Mouse (Mus musculus) CH12.LX (cell line): Measurements from ENCODE around the gene Gucy1b2. TPM values are rescaled to one million over a fixed set of nuclear protein-coding genes. Genes with fewer than 3 reads are reported as not detected.

Source experiments
- DNase-seq: peaks from one replicate; pipeline ENCODE4 v3.0.0-alpha.2; 2013; ENCODE audit errors: extremely low read depth
- H3K27ac ChIP-seq: 2 replicates; pipeline ENCODE4 v1.5.1; 2012; ENCODE audit warnings: low read depth, mild to moderate bottlenecking, control low read depth, moderate library complexity; ENCODE audit not compliant: insufficient read depth
- H3K27me3 ChIP-seq: replicated peaks from 2 replicates; pipeline ENCODE3; 2012; ENCODE audit warnings: inconsistent platforms
- H3K36me3 ChIP-seq, 2 experiments: replicated peaks in 1 of 2; 2 replicates each; pipeline versions ENCODE3 to v1.6.1; 2012; ENCODE audit warnings: inconsistent platforms in 1 of 2, low read length in 1 of 2, mild to moderate bottlenecking in 1 of 2, mixed read lengths in 1 of 2, moderate library complexity in 1 of 2; ENCODE audit not compliant: control insufficient read depth in 1 of 2, insufficient read depth in 1 of 2
- H3K4me1 ChIP-seq, 2 experiments: 2 replicates each; pipeline ENCODE4 v1.6.1; 2012; ENCODE audit warnings: inconsistent platforms in 1 of 2, moderate library complexity in 1 of 2; ENCODE audit not compliant: insufficient read depth in 2 of 2, control insufficient read depth in 1 of 2
- H3K4me2 ChIP-seq: 2 replicates; pipeline ENCODE4 v1.6.1; 2012; ENCODE audit warnings: low read depth, mild to moderate bottlenecking, control low read depth; ENCODE audit not compliant: poor library complexity, insufficient read depth, severe bottlenecking
- H3K4me3 ChIP-seq, 3 experiments: fragments of 150-350 bp in 1 of 3; sonication (generic) in 1 of 3; replicated peaks in 1 of 3; 2 replicates each; pipeline versions ENCODE3 to v1.5.1; 2011 to 2012; ENCODE audit warnings: low read depth in 2 of 3, low read length in 2 of 3, mild to moderate bottlenecking in 2 of 3, moderate library complexity in 2 of 3, control low read depth in 1 of 3, improper control_type of control experiment in 1 of 3, inconsistent platforms in 1 of 3, mixed read lengths in 1 of 3; ENCODE audit not compliant: poor library complexity in 1 of 3
- H3K79me2 ChIP-seq: replicated peaks from 2 replicates; pipeline ENCODE4 v1.6.1; 2012; ENCODE audit warnings: mild to moderate bottlenecking, moderate library complexity; ENCODE audit not compliant: control insufficient read depth, poor library complexity, insufficient read depth, severe bottlenecking; ENCODE audit errors: extremely low read depth
- H3K9ac ChIP-seq: 2 replicates; pipeline ENCODE4 v1.6.1; 2012; ENCODE audit warnings: low read depth, mild to moderate bottlenecking, control low read depth, moderate library complexity; ENCODE audit not compliant: insufficient read depth
- H3K9me3 ChIP-seq: replicated peaks from 2 replicates; pipeline ENCODE3; 2012; ENCODE audit warnings: low read length, inconsistent platforms, mixed read lengths
- CHD2 ChIP-seq: IDR thresholded peaks from 2 replicates; pipeline ENCODE4 v1.6.1; 2011; ENCODE audit warnings: low read length, improper control_type of control experiment
- E2F4 ChIP-seq: IDR thresholded peaks from 2 replicates; pipeline ENCODE4 v1.6.1; 2011; ENCODE audit warnings: low read depth, low read length, improper control_type of control experiment; ENCODE audit not compliant: insufficient replicate concordance
- ELF1 ChIP-seq: IDR thresholded peaks from 2 replicates; pipeline ENCODE4 v1.6.1; 2014; ENCODE audit warnings: low read depth, mild to moderate bottlenecking, inconsistent platforms, low read length, improper control_type of control experiment
- EP300 ChIP-seq: IDR thresholded peaks from 2 replicates; pipeline ENCODE4 v1.6.1; 2011; ENCODE audit warnings: low read length, improper control_type of control experiment
- ETS1 ChIP-seq: conservative IDR thresholded peaks from 2 replicates; pipeline ENCODE4 v1.6.1; 2012; ENCODE audit warnings: low read depth, mild to moderate bottlenecking, inconsistent platforms, low read length, improper control_type of control experiment, moderate library complexity
- GABPA ChIP-seq: IDR thresholded peaks from 2 replicates; pipeline ENCODE4 v1.6.1; 2012; ENCODE audit warnings: low read depth, low read length, improper control_type of control experiment, inconsistent platforms; ENCODE audit not compliant: insufficient replicate concordance
- HCFC1 ChIP-seq: IDR thresholded peaks from 2 replicates; pipeline ENCODE4 v1.6.1; 2012; ENCODE audit warnings: low read depth, mild to moderate bottlenecking, inconsistent platforms, low read length, improper control_type of control experiment
- JUN ChIP-seq: IDR thresholded peaks from 2 replicates; pipeline ENCODE4 v1.6.1; 2011; ENCODE audit warnings: low read depth, mild to moderate bottlenecking, low read length, improper control_type of control experiment, moderate library complexity; ENCODE audit not compliant: insufficient read depth
- JUND ChIP-seq: conservative IDR thresholded peaks from 2 replicates; pipeline ENCODE4 v1.6.1; 2011; ENCODE audit warnings: low read depth, low read length, improper control_type of control experiment
- KAT2A ChIP-seq: IDR thresholded peaks from 2 replicates; pipeline ENCODE4 v1.6.1; 2012; ENCODE audit warnings: low read length, improper control_type of control experiment, inconsistent platforms; ENCODE audit not compliant: insufficient replicate concordance
- MAX ChIP-seq: IDR thresholded peaks from 2 replicates; pipeline ENCODE4 v1.6.1; 2011; ENCODE audit warnings: low read length, improper control_type of control experiment
- MEF2A ChIP-seq: IDR thresholded peaks from 2 replicates; pipeline ENCODE4 v1.6.1; 2014; ENCODE audit warnings: low read depth, mild to moderate bottlenecking, inconsistent platforms, low read length, improper control_type of control experiment, borderline replicate concordance
- MXI1 ChIP-seq: IDR thresholded peaks from 2 replicates; pipeline ENCODE4 v1.6.1; 2011; ENCODE audit warnings: mild to moderate bottlenecking, low read depth, low read length, improper control_type of control experiment
- MYC ChIP-seq: IDR thresholded peaks from 2 replicates; pipeline ENCODE4 v1.6.1; 2011; ENCODE audit warnings: low read depth, mild to moderate bottlenecking, improper control_type of control experiment, low read length
- NELFE ChIP-seq: IDR thresholded peaks from 2 replicates; pipeline ENCODE4 v1.6.1; 2011; ENCODE audit warnings: low read depth, low read length, improper control_type of control experiment
- NRF1 ChIP-seq: IDR thresholded peaks from 2 replicates; pipeline ENCODE4 v1.6.1; 2014; ENCODE audit warnings: low read depth, mild to moderate bottlenecking, inconsistent platforms, low read length, improper control_type of control experiment, moderate library complexity
- PAX5 ChIP-seq: IDR thresholded peaks from 2 replicates; pipeline ENCODE4 v1.6.1; 2012; ENCODE audit warnings: low read length, inconsistent platforms, mixed read lengths
- POLR2A ChIP-seq: IDR thresholded peaks from 2 replicates; pipeline ENCODE4 v1.6.1; 2011; ENCODE audit warnings: low read depth, mild to moderate bottlenecking, improper control_type of control experiment, low read length
- POLR2AphosphoS2 ChIP-seq: IDR thresholded peaks from 2 replicates; pipeline ENCODE4 v1.6.1; 2011; ENCODE audit warnings: low read depth, low read length, improper control_type of control experiment
- RCOR1 ChIP-seq: conservative IDR thresholded peaks from 2 replicates; pipeline ENCODE4 v1.6.1; 2012; ENCODE audit warnings: low read depth, mild to moderate bottlenecking, inconsistent platforms, low read length, improper control_type of control experiment
- SIN3A ChIP-seq: IDR thresholded peaks from 2 replicates; pipeline ENCODE4 v1.6.1; 2012; ENCODE audit warnings: low read length, improper control_type of control experiment, inconsistent platforms
- SMC3 ChIP-seq: IDR thresholded peaks from 2 replicates; pipeline ENCODE4 v1.6.1; 2011; ENCODE audit warnings: low read depth, low read length, improper control_type of control experiment
- TBP ChIP-seq: conservative IDR thresholded peaks from 2 replicates; pipeline ENCODE4 v1.6.1; 2011; ENCODE audit warnings: low read depth, low read length, improper control_type of control experiment
- TCF12 ChIP-seq: IDR thresholded peaks from 2 replicates; pipeline ENCODE4 v1.6.1; 2014; ENCODE audit warnings: low read depth, mild to moderate bottlenecking, inconsistent platforms, low read length, improper control_type of control experiment
- USF1 ChIP-seq: IDR thresholded peaks from 2 replicates; pipeline ENCODE4 v1.6.1; 2014; ENCODE audit warnings: low read depth, mild to moderate bottlenecking, inconsistent platforms, low read length, improper control_type of control experiment
- ZC3H11A ChIP-seq: IDR thresholded peaks from 2 replicates; pipeline ENCODE4 v1.6.1; 2012; ENCODE audit warnings: low read depth, mild to moderate bottlenecking, inconsistent platforms, low read length, improper control_type of control experiment
- ZKSCAN1 ChIP-seq: IDR thresholded peaks from 2 replicates; pipeline ENCODE4 v1.6.1; 2012; ENCODE audit warnings: low read depth, inconsistent platforms, low read length, improper control_type of control experiment, borderline replicate concordance
- ZNF384 ChIP-seq: IDR thresholded peaks from 2 replicates; pipeline ENCODE4 v1.6.1; 2012; ENCODE audit warnings: low read depth, low read length, improper control_type of control experiment, inconsistent platforms
- dilution Hi-C: fragments of 300-500 bp; cut with MboI; formaldehyde crosslinking; loops from 2 replicates; pipeline ENCODE4 v1.14.3; 2020; ENCODE audit warnings: low sequenced_read_pairs; ENCODE audit not compliant: extremely low pct_unique_long_range_greater_than_20kb, extremely low pct_ligation_motif_present
- in situ Hi-C: fragments of 300-500 bp; cut with MboI; formaldehyde crosslinking; loops from 3 replicates; pipeline ENCODE4 v1.14.3; 2019; ENCODE audit warnings: low sequenced_read_pairs, low pct_ligation_motif_present, low pct_unique_long_range_greater_than_20kb, mixed read lengths
- polyA plus RNA-seq: library from polyadenylated mRNA; unstranded; fragments of >175 nt; gene quantifications from 2 replicates; pipeline ENCODE4 v1.2.1, GENCODE M21; 2012; ENCODE audit warnings: low read depth; ENCODE audit not compliant: insufficient read length
- total RNA-seq, 2 experiments: library from RNA; depleted of rRNA; stranded (reverse); fragments of 300-350 nt in 1 of 2; fragments of >200 nt in 1 of 2; gene quantifications; 2 replicates each; pipeline ENCODE4 v1.2.3; 2012 to 2014

Gene Gucy1b2
- total and polyA plus RNA-seq, 3 experiments: not detected

- Histone ChIP-seq H3K79me2 (no peaks in the 10 kb centered on the region), H3K27me3 (no peaks in the 10 kb centered on the region), H3K4me2 (no peak overlapping the region), H3K36me3 (peaks cover 3 to 43% of the 10 kb centered on the region in 2 experiments), H3K4me3 (no peak overlapping the region), H3K9ac (no peak overlapping the region), H3K4me1 (peaks cover 32 to 83% of the 10 kb centered on the region in 2 experiments), H3K9me3 (no peaks in the 10 kb centered on the region), H3K27ac (no peak overlapping the region)
- dilution Hi-C loops (no loop called here), in situ Hi-C loops (no loop called here)
- no peak for TF ChIP-seq MEF2A
- TF ChIP-seq ZNF384: no peak
- no peak for TF ChIP-seq POLR2AphosphoS2
- no peak for TF ChIP-seq NELFE
- TF ChIP-seq EP300: no peak
- no peak for TF ChIP-seq POLR2A
- TF ChIP-seq ZKSCAN1: no peak
- no peak for TF ChIP-seq ETS1
- TF ChIP-seq USF1: no peak
- no peak for TF ChIP-seq SIN3A
- no peak for TF ChIP-seq RCOR1
- no peak for TF ChIP-seq ZC3H11A
- TF ChIP-seq MYC: no peak
- no peak for TF ChIP-seq MXI1
- no peak for TF ChIP-seq SMC3
- no peak for TF ChIP-seq NRF1
- TF ChIP-seq JUN: no peak
- no peak for TF ChIP-seq E2F4
- DNase-seq: no peak
Measured at GRCm38 (mm10) chr14:62350186-62350585, 105.9 kb downstream of the Gucy1b2 start.

GRCm38 (mm10) chr14:62349786-62350185, 106.3 kb downstream of the Gucy1b2 start:
- H3K4me2 ChIP-seq: no peak overlapping the region
- in situ Hi-C loops: no loop called here
- TF ChIP-seq NRF1 (no peak), CHD2 (no peak), PAX5 (no peak), HCFC1 (no peak), EP300 (no peak), MEF2A (no peak), E2F4 (no peak), ZC3H11A (no peak), JUND (no peak), ZKSCAN1 (no peak), ELF1 (no peak), MXI1 (no peak), ZNF384 (no peak), KAT2A (no peak), GABPA (no peak), TBP (no peak), SMC3 (no peak), TCF12 (no peak), MAX (no peak), RCOR1 (no peak)
- H3K27me3 ChIP-seq: no peaks in the 10 kb centered on the region
- no peaks in the 10 kb centered on the region for H3K9me3 ChIP-seq
- H3K36me3 ChIP-seq: peaks cover 3 to 47% of the 10 kb centered on the region in 2 experiments
- H3K27ac ChIP-seq: no peak overlapping the region
- no peak for DNase-seq
- H3K79me2 ChIP-seq: no peaks in the 10 kb centered on the region
- H3K9ac ChIP-seq: no peak overlapping the region
- dilution Hi-C loops: no loop called here
- no peak overlapping the region for H3K4me3 ChIP-seq
- peaks cover 32 to 85% of the 10 kb centered on the region in 2 experiments for H3K4me1 ChIP-seq
